Mouse (Mus musculus): ENCODE results near the gene Rad51ap2. TPM values are rescaled to one million over a fixed set of nuclear protein-coding genes. Genes with fewer than 3 reads are reported as not detected.
A peak's percentile ranks its signal among the peaks of the same experiment; 100 is the strongest.

The Rad51ap2 gene
- polyA plus RNA-seq (2012; rRNA removed): 0.11 and 0.13 TPM in 2 replicates

- Histone ChIP-seq H3K4me1 (ENCODE audit: control insufficient read depth, insufficient read depth, low read length) (no peaks in the 10 kb centered on the region), H3K4me3 (replicated peaks; ENCODE audit: insufficient read depth, low read depth, low read length) (peak within 1 kb of the TSS; percentile 84), H3K27me3 (ENCODE audit: control insufficient read depth, insufficient read depth, low read length) (no peaks in the 10 kb centered on the region), H3K27ac (ENCODE audit: insufficient read depth, low read length) (no peak within 1 kb of the TSS)
- 3% methylated on average over 37 of the region's 40 CpGs for WGBS
- TF ChIP-seq POLR2A (IDR thresholded peaks at IDR 0.05; ENCODE audit: borderline replicate concordance, insufficient read depth, low read length) (peak; percentile 73; the same call in 1 of the 2 replicates), CTCF (IDR thresholded peaks at IDR 0.05; ENCODE audit: borderline replicate concordance, insufficient read depth, low read depth, low read length) (no peak)
- peak; percentile 96 to 97 for DNase-seq
These were observed at the start of gene Rad51ap2 for GRCm38 (mm10) chr12:11455549-11456194. Gene Rad51ap2 (plus strand): TSS chr12:11456079.

- Histone ChIP-seq H3K27me3 (ENCODE audit: control insufficient read depth, insufficient read depth, low read length) (no peaks in the 10 kb centered on the region), H3K4me1 (ENCODE audit: control insufficient read depth, insufficient read depth, low read length) (peaks cover 11% of the 10 kb centered on the region; the same call in 1 of the 2 replicates), H3K4me3 (replicated peaks; ENCODE audit: insufficient read depth, low read depth, low read length) (no peak overlapping the region), H3K27ac (ENCODE audit: insufficient read depth, low read length) (no peak overlapping the region)
- TF ChIP-seq CTCF (IDR thresholded peaks at IDR 0.05; ENCODE audit: borderline replicate concordance, insufficient read depth, low read depth, low read length): no peak
- no peak for TF ChIP-seq POLR2A (IDR thresholded peaks at IDR 0.05; ENCODE audit: borderline replicate concordance, insufficient read depth, low read length)
- peak; percentile 65 to 82 for DNase-seq
- WGBS: 48% methylated on average over 4 of the region's 4 CpGs
These were observed 48.2 kb upstream of the Rad51ap2 start for GRCm38 (mm10) chr12:11407679-11408078.

- no peak for TF ChIP-seq POLR2A (IDR thresholded peaks at IDR 0.05; ENCODE audit: borderline replicate concordance, insufficient read depth, low read length)
- TF ChIP-seq CTCF (IDR thresholded peaks at IDR 0.05; ENCODE audit: borderline replicate concordance, insufficient read depth, low read depth, low read length): no peak
- Histone ChIP-seq H3K27me3 (ENCODE audit: control insufficient read depth, insufficient read depth, low read length) (no peaks in the 10 kb centered on the region), H3K4me3 (replicated peaks; ENCODE audit: insufficient read depth, low read depth, low read length) (no peak overlapping the region), H3K4me1 (ENCODE audit: control insufficient read depth, insufficient read depth, low read length) (peaks cover 12% of the 10 kb centered on the region; the same call in 1 of the 2 replicates), H3K27ac (ENCODE audit: insufficient read depth, low read length) (no peak overlapping the region)
- DNase-seq: peak in 1 of 2 experiments; percentile 69
- 14% methylated on average over 6 of the region's 6 CpGs for WGBS
These were observed 37.8 kb upstream of the Rad51ap2 start for GRCm38 (mm10) chr12:11418112-11418511.

- Histone ChIP-seq H3K27ac (ENCODE audit: insufficient read depth, low read length) (no peak overlapping the region), H3K27me3 (ENCODE audit: control insufficient read depth, insufficient read depth, low read length) (no peaks in the 10 kb centered on the region), H3K4me3 (replicated peaks; ENCODE audit: insufficient read depth, low read depth, low read length) (no peak overlapping the region), H3K4me1 (ENCODE audit: control insufficient read depth, insufficient read depth, low read length) (peaks cover 6% of the 10 kb centered on the region; the same call in 1 of the 2 replicates)
- 74% methylated on average over 4 of the region's 4 CpGs for WGBS
- TF ChIP-seq CTCF (IDR thresholded peaks at IDR 0.05; ENCODE audit: borderline replicate concordance, insufficient read depth, low read depth, low read length) (no peak), POLR2A (IDR thresholded peaks at IDR 0.05; ENCODE audit: borderline replicate concordance, insufficient read depth, low read length) (no peak)
- DNase-seq: no peak
These were observed 28.5 kb upstream of the Rad51ap2 start for GRCm38 (mm10) chr12:11427396-11427795.

- TF ChIP-seq CTCF (IDR thresholded peaks at IDR 0.05; ENCODE audit: borderline replicate concordance, insufficient read depth, low read depth, low read length): no peak
- no peak for TF ChIP-seq POLR2A (IDR thresholded peaks at IDR 0.05; ENCODE audit: borderline replicate concordance, insufficient read depth, low read length)
- no peak for DNase-seq
- Histone ChIP-seq H3K4me1 (ENCODE audit: control insufficient read depth, insufficient read depth, low read length) (peaks cover 6% of the 10 kb centered on the region; the same call in 1 of the 2 replicates), H3K27me3 (ENCODE audit: control insufficient read depth, insufficient read depth, low read length) (no peaks in the 10 kb centered on the region), H3K27ac (ENCODE audit: insufficient read depth, low read length) (0 out of 2 replicates have a peak overlapping the region, but pooled peaks have one; percentile 7), H3K4me3 (replicated peaks; ENCODE audit: insufficient read depth, low read depth, low read length) (peak overlapping the region; percentile 57)
- 38% methylated on average over 1 of the region's 1 CpGs for WGBS
These were observed 22.8 kb upstream of the Rad51ap2 start for GRCm38 (mm10) chr12:11433126-11433525.

GRCm38 (mm10) chr12:11433716-11434115 is 22.2 kb upstream of the Rad51ap2 start:
- peaks cover 6% of the 10 kb centered on the region; the same call in 1 of the 2 replicates for H3K4me1 ChIP-seq (ENCODE audit: control insufficient read depth, insufficient read depth, low read length)
- H3K4me3 ChIP-seq (replicated peaks; ENCODE audit: insufficient read depth, low read depth, low read length): peak overlapping the region; percentile 57
- no peaks in the 10 kb centered on the region for H3K27me3 ChIP-seq (ENCODE audit: control insufficient read depth, insufficient read depth, low read length)
- 10% methylated on average over 1 of the region's 1 CpGs for WGBS
- DNase-seq: peak; percentile 66 to 67
- TF ChIP-seq CTCF (IDR thresholded peaks at IDR 0.05; ENCODE audit: borderline replicate concordance, insufficient read depth, low read depth, low read length) (no peak), POLR2A (IDR thresholded peaks at IDR 0.05; ENCODE audit: borderline replicate concordance, insufficient read depth, low read length) (no peak)
- peak overlapping the region; percentile 66 for H3K27ac ChIP-seq (ENCODE audit: insufficient read depth, low read length)

GRCm38 (mm10) chr12:11434446-11434845 is 21.4 kb upstream of the Rad51ap2 start:
- H3K4me3 ChIP-seq (replicated peaks; ENCODE audit: insufficient read depth, low read depth, low read length): peak overlapping the region; percentile 98
- H3K27ac ChIP-seq (ENCODE audit: insufficient read depth, low read length): peak overlapping the region; percentile 84
- peaks cover 6% of the 10 kb centered on the region; the same call in 1 of the 2 replicates for H3K4me1 ChIP-seq (ENCODE audit: control insufficient read depth, insufficient read depth, low read length)
- TF ChIP-seq POLR2A (IDR thresholded peaks at IDR 0.05; ENCODE audit: borderline replicate concordance, insufficient read depth, low read length) (no peak), CTCF (IDR thresholded peaks at IDR 0.05; ENCODE audit: borderline replicate concordance, insufficient read depth, low read depth, low read length) (no peak)
- WGBS: 18% methylated on average over 8 of the region's 8 CpGs
- peak; percentile 52 to 56 for DNase-seq
- H3K27me3 ChIP-seq (ENCODE audit: control insufficient read depth, insufficient read depth, low read length): no peaks in the 10 kb centered on the region
